Mouse (Mus musculus): ENCODE data around the gene Gm20503.

Gene Gm20503

GRCm38 (mm10) chr4:59007016-59007415 lies 4.0 kb downstream of the Gm20503 start:
- no peak for DNase-seq (ENCODE audit: low read depth, low spot score)

- no peak for DNase-seq (ENCODE audit: low read depth, low spot score)
These were observed 5.0 kb downstream of the Gm20503 start for GRCm38 (mm10) chr4:59007974-59008373.

- no peak for DNase-seq (ENCODE audit: low read depth, low spot score)
These were observed 6.2 kb downstream of the Gm20503 start for GRCm38 (mm10) chr4:59009186-59009585.

- no peak for DNase-seq (ENCODE audit: low read depth, low spot score)
These were observed 6.7 kb downstream of the Gm20503 start for GRCm38 (mm10) chr4:59009696-59010095.

GRCm38 (mm10) chr4:59011446-59011845 lies 8.4 kb downstream of the Gm20503 start:
- no peak for DNase-seq (ENCODE audit: low read depth, low spot score)

- no peak for DNase-seq (ENCODE audit: low read depth, low spot score)
These were observed 12.2 kb downstream of the Gm20503 start for GRCm38 (mm10) chr4:59015181-59015580.

- DNase-seq (ENCODE audit: low read depth, low spot score), result no peak
These were observed 13.9 kb downstream of the Gm20503 start for GRCm38 (mm10) chr4:59016922-59017321.

GRCm38 (mm10) chr4:59034325-59034917 lies 31.4 kb downstream of the Gm20503 start:
- no peak for DNase-seq (ENCODE audit: low read depth, low spot score)

- DNase-seq (ENCODE audit: low read depth, low spot score), result no peak
These were observed 32.1 kb downstream of the Gm20503 start, which contains the start of gene Gng10 for GRCm38 (mm10) chr4:59034918-59035785. Gene Gng10, plus strand, starts transcription at chr4:59035088.

- DNase-seq (ENCODE audit: low read depth, low spot score), result no peak
These were observed 32.9 kb downstream of the Gm20503 start for GRCm38 (mm10) chr4:59035786-59036350.

- DNase-seq (ENCODE audit: low read depth, low spot score), result peak; percentile 38
These were observed 33.6 kb downstream of the Gm20503 start for GRCm38 (mm10) chr4:59036490-59037127.

- DNase-seq (ENCODE audit: low read depth, low spot score), result no peak
These were observed 34.5 kb downstream of the Gm20503 start for GRCm38 (mm10) chr4:59037525-59037924.

- no peak for DNase-seq (ENCODE audit: low read depth, low spot score)
These were observed 37.6 kb downstream of the Gm20503 start for GRCm38 (mm10) chr4:59040397-59041287.

GRCm38 (mm10) chr4:59043074-59043473 lies 40.1 kb downstream of the Gm20503 start:
- no peak for DNase-seq (ENCODE audit: low read depth, low spot score)

- no peak for DNase-seq (ENCODE audit: low read depth, low spot score)
These were observed 40.9 kb downstream of the Gm20503 start for GRCm38 (mm10) chr4:59043891-59044290.

- DNase-seq (ENCODE audit: low read depth, low spot score), result no peak
These were observed 44.2 kb downstream of the Gm20503 start for GRCm38 (mm10) chr4:59047222-59047621.

- no peak for DNase-seq (ENCODE audit: low read depth, low spot score)
These were observed 48.1 kb downstream of the Gm20503 start for GRCm38 (mm10) chr4:59051081-59051480.

GRCm38 (mm10) chr4:59057929-59058328 lies 54.9 kb downstream of the Gm20503 start:
- DNase-seq (ENCODE audit: low read depth, low spot score), result no peak

GRCm38 (mm10) chr4:59062526-59062925 lies 59.5 kb downstream of the Gm20503 start:
- DNase-seq (ENCODE audit: low read depth, low spot score), result no peak

GRCm38 (mm10) chr4:59069276-59069675 lies 66.3 kb downstream of the Gm20503 start:
- peak; percentile 72 for DNase-seq (ENCODE audit: low read depth, low spot score)

GRCm38 (mm10) chr4:59083430-59083829 lies 80.4 kb downstream of the Gm20503 start:
- DNase-seq (ENCODE audit: low read depth, low spot score), result no peak
